Mouse (Mus musculus) E14TG2a.4 (cell line): ENCODE measurements around the gene Eps15l1.

Experiments used
- H3K27me3 ChIP-seq: 2 replicates; pipeline ENCODE4 v1.6.1; 2014; ENCODE audit warnings: low read length, control low read depth; ENCODE audit not compliant: insufficient read depth
- H3K36me3 ChIP-seq: 2 replicates; pipeline ENCODE4 v1.6.1; 2014; ENCODE audit warnings: low read length, control low read depth; ENCODE audit not compliant: insufficient read depth
- H3K4me1 ChIP-seq: replicated peaks from 2 replicates; pipeline ENCODE4 v1.6.1; 2014; ENCODE audit warnings: low read depth, low read length, control low read depth
- H3K4me3 ChIP-seq: replicated peaks from 2 replicates; pipeline ENCODE4 v1.5.1; 2014; ENCODE audit warnings: mild to moderate bottlenecking, low read length
- H3K9me3 ChIP-seq: 2 replicates; pipeline ENCODE4 v1.6.1; 2014; ENCODE audit warnings: low read length, control low read depth
- CTCF ChIP-seq: conservative IDR thresholded peaks from 2 replicates; pipeline ENCODE4 v1.5.1; 2014; ENCODE audit warnings: low read length
- NANOG ChIP-seq: IDR thresholded peaks from 2 replicates; pipeline ENCODE4 v1.6.1; 2014; ENCODE audit warnings: borderline replicate concordance, low read length, mixed read lengths
- POU5F1 ChIP-seq: IDR thresholded peaks from 2 replicates; pipeline ENCODE4 v1.6.1; 2014; ENCODE audit warnings: low read length, borderline replicate concordance

The Eps15l1 gene

DNA sequence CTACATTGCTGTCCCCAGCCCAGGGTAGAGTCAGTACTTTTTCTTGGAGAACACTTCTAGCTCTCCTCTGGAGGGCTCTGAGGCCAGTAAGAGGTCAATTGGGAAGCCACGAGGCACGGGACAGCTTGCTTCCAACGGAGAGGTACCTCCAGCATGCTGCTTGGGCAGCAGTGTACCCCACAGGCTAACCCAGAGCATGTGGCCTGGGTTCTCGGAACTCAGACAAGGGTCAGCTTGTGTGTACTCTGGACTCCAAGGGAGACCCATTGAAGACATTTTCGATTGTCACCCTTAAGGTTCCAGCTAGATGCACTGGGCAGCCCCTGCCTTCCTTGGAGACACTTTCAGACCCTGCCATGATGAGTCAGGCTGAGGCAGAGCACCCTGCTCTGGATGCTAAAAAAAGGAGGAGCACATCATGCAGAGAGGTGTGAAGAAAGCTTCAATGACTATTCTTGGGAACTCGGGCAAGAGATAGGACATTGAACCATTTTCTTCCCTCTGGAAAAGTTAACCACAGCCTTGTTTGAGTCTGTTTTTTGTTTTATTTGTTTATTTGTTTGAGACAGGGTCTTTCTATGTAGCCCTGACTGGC lies 98.0 kb downstream of the Eps15l1 start:
- Histone ChIP-seq H3K36me3 (peaks cover 52% of the 10 kb centered on the region), H3K4me3 (peak overlapping the region; percentile 98), H3K27me3 (no peaks in the 10 kb centered on the region), H3K9me3 (no peaks in the 10 kb centered on the region), H3K4me1 (peaks cover 60% of the 10 kb centered on the region)
- TF ChIP-seq NANOG (no peak), CTCF (no peak), POU5F1 (no peak)

DNA sequence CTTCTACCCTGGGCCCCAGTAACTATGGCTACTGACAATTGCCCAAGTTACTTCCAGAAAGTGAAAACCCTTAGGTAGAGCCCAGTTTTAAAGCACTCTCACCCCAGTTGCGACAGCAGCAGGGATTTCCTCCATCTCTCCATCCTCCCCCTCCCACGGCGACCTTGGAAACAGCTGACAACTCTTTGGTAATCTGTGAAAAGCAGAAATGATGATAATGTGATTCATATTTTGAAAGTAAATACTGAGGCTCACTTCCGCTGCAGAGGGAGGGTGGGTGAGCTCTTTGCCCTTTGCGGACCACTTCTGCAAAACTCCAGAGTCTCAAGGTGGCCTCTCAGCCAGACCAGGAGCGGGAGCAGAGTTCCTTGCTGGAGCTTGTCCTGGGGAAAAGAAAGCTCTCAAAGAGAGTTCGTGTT lies 98.8 kb downstream of the Eps15l1 start:
- TF ChIP-seq NANOG (no peak), CTCF (no peak), POU5F1 (no peak)
- Histone ChIP-seq H3K27me3 (no peaks in the 10 kb centered on the region), H3K4me3 (peak overlapping the region; percentile 98), H3K4me1 (peaks cover 59% of the 10 kb centered on the region), H3K9me3 (no peaks in the 10 kb centered on the region), H3K36me3 (peaks cover 52% of the 10 kb centered on the region)

DNA sequence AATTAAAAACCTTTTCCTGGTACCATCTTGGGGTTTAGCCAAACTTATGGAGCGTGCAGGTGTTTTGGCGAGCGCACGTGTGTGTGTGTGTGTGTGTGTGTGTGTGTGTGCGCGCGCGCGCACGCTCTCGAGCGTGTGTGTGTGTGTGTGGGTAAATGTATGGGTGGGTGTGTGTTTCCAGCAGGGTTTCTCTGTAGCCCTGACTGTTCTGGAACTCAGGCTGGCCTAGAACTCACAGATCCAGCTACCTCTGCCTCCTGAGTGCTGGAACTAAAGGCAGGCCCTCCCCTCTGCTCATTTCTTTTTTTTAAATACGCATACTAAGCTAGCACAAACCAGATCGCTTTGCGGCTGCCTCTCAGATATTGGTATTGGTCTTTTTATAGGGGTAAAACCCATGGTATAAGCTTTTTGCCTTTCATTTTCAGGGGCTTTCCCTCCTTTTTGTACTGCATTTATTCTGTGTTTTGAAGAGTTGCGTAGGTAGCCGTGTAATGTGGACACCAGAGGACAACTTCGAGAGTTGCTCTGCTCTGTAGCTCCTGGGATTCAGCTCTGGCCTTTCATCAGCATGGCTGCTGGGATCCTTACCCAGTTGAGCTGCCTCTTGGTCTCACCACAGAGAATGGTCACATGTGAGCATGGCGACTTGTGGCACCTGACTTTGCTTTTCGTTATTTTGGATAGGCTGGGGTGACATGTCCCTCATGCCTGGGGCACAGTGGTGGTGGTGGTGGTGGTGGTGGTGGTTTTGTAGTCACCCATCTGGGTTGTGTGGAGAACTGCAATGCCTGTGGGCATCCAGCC lies 99.4 kb downstream of the Eps15l1 start:
- H3K4me3 ChIP-seq, result peak overlapping the region; percentile 98
- TF ChIP-seq CTCF (no peak), POU5F1 (no peak), NANOG (no peak)
- H3K27me3 ChIP-seq, result no peaks in the 10 kb centered on the region
- peaks cover 52% of the 10 kb centered on the region for H3K36me3 ChIP-seq
- H3K4me1 ChIP-seq, result peaks cover 59% of the 10 kb centered on the region
- no peaks in the 10 kb centered on the region for H3K9me3 ChIP-seq

DNA sequence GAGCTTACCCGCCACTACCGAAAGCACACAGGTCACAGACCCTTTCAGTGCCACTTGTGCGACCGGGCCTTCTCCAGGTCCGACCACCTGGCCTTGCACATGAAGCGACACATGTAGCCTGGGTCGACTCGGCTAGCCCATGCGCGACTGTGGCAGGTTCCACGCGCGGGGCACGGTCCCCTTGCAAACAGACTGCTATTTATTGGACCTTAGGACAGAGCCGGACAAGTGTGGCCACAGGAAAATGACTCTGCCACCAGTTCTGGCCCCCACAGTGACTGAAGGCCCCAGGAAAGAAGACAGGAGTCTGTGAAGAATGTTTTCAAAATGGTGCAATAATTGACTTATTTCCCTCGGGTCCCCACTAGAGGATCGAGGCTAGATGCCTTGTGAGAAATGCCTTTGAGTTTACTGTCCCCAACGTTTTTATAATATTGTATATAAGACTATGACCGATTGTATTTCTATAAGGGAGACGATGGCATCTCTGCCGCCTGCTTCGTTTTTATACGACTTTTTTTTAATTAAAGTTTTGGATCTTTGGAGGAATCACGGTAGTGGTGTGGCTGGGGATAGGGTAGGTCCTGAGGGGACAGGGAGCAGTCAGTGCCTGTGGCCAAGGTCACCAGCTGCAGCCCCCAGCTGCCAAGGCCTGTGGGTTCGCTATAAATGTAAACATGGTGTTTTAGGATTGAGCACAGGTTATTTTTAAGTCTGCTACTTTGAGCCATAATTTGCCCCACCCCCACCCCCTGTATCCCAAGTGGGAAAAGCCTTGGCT lies 100.3 kb downstream of the Eps15l1 start:
- no peak for TF ChIP-seq POU5F1
- TF ChIP-seq NANOG, result no peak
- H3K4me3 ChIP-seq, result peak overlapping the region; percentile 98

DNA sequence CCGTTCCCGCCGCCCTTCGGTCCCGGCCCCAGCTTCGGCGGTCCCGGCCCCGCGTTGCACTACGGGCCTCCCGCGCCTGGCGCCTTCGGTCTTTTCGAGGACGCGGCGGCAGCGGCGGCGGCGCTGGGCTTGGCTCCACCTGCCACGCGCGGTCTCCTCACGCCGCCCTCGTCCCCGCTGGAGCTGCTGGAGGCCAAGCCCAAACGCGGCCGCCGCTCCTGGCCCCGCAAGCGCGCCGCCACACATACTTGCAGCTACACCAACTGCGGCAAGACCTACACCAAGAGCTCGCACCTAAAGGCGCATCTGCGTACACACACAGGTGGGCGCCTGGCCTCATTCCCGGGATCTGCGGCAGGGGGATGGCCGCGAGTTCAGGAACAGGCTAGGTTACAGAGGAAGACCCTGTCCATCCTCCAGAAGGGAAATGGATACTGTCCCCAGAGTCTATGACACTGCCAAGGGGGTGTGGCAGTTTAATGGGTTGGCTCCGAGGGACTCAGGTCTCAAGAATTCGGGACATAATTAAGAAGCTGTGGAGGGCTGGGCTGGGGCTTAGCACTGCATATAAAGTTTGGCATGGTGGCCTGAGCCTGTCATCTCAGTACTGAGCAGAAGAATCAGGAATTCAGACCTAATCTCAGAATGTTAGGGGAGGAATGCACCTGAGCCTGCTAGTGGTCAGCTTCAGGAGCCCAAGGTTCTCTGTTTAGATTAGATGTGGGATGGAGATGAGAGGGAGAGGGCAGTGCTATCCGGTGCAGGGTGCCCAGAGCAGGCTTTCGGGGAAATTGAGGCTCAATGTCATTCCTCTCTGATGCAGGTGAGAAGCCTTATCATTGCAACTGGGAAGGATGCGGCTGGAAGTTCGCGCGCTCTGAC lies 101.1 kb downstream of the Eps15l1 start:
- TF ChIP-seq CTCF, result no peak
- peak overlapping the region; percentile 98 for H3K4me3 ChIP-seq
- no peaks in the 10 kb centered on the region for H3K27me3 ChIP-seq
- peaks cover 54% of the 10 kb centered on the region for H3K4me1 ChIP-seq
- no peaks in the 10 kb centered on the region for H3K9me3 ChIP-seq
- H3K36me3 ChIP-seq, result peaks cover 49% of the 10 kb centered on the region

More for the DNA sequence above, 100.3 kb downstream of the Eps15l1 start:
- peaks cover 52% of the 10 kb centered on the region for H3K36me3 ChIP-seq
- H3K27me3 ChIP-seq, result no peaks in the 10 kb centered on the region
- peaks cover 56% of the 10 kb centered on the region for H3K4me1 ChIP-seq
- H3K9me3 ChIP-seq, result no peaks in the 10 kb centered on the region

DNA sequence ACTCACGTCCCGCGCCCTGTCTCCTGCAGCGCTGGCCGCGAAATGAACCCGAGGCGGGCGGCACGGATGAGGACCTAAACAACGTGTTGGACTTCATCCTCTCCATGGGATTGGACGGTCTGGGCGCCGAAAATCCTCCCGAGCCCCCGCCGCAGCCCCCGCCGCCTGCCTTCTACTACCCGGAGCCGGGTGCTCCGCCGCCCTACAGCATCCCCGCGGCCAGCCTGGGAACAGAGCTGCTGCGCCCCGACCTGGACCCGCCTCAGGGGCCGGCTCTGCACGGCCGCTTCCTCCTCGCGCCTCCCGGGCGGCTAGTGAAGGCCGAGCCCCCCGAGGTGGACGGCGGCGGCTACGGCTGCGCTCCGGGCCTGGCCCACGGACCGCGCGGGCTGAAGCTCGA lies 101.9 kb downstream of the Eps15l1 start:
- TF ChIP-seq NANOG (no peak), POU5F1 (no peak), CTCF (no peak)
- H3K4me3 ChIP-seq, result peak overlapping the region; percentile 98
- H3K9me3 ChIP-seq, result no peaks in the 10 kb centered on the region
- H3K27me3 ChIP-seq, result no peaks in the 10 kb centered on the region
- peaks cover 54% of the 10 kb centered on the region for H3K4me1 ChIP-seq
- H3K36me3 ChIP-seq, result peaks cover 43% of the 10 kb centered on the region

DNA sequence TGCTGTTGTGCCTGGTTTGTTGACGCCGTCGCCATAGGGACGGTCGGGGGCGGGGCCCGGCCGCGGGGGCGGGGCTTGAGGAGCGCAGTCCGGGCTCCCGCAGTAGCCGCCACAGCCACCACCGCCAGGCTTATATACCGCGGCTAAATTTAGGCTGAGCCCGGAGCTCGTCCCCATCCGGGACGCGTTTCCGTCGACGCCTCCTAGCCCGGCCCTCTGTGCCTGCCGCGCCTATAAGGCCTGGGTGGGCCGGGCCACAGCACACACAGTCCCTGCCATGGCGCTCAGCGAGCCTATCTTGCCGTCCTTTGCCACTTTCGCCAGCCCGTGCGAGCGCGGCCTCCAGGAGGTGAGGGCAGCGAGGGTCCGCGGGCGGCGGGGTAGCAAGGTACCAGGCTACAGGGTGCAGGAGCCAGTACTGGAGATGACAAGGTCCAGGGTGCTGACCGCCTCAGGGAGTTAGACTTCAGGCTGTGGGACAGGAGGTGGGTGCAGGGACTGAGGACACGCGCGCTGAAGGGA lies 102.4 kb downstream of the Eps15l1 start, which contains the start of gene Klf2:
Gene Klf2 (plus strand): TSS at position 233 of the 522 bp plus-strand sequence.
- no peak for TF ChIP-seq CTCF
- TF ChIP-seq POU5F1, result no peak
- TF ChIP-seq NANOG, result no peak
- Histone ChIP-seq H3K4me3 (peak within 1 kb of the TSS; percentile 98), H3K36me3 (peaks cover 38% of the 10 kb centered on the region), H3K27me3 (no peaks in the 10 kb centered on the region), H3K9me3 (no peaks in the 10 kb centered on the region), H3K4me1 (peaks cover 54% of the 10 kb centered on the region)
